Mouse (Mus musculus) E14TG2a.4 (cell line): ENCODE measurements around the gene Map2k2.

Experiments used
- H3K27me3 ChIP-seq: 2 replicates; pipeline ENCODE4 v1.6.1; 2014; ENCODE audit warnings: low read length, control low read depth; ENCODE audit not compliant: insufficient read depth
- H3K36me3 ChIP-seq: 2 replicates; pipeline ENCODE4 v1.6.1; 2014; ENCODE audit warnings: low read length, control low read depth; ENCODE audit not compliant: insufficient read depth
- H3K4me1 ChIP-seq: replicated peaks from 2 replicates; pipeline ENCODE4 v1.6.1; 2014; ENCODE audit warnings: low read depth, low read length, control low read depth
- H3K4me3 ChIP-seq: replicated peaks from 2 replicates; pipeline ENCODE4 v1.5.1; 2014; ENCODE audit warnings: mild to moderate bottlenecking, low read length
- H3K9me3 ChIP-seq: 2 replicates; pipeline ENCODE4 v1.6.1; 2014; ENCODE audit warnings: low read length, control low read depth
- CTCF ChIP-seq: conservative IDR thresholded peaks from 2 replicates; pipeline ENCODE4 v1.5.1; 2014; ENCODE audit warnings: low read length
- NANOG ChIP-seq: IDR thresholded peaks from 2 replicates; pipeline ENCODE4 v1.6.1; 2014; ENCODE audit warnings: borderline replicate concordance, low read length, mixed read lengths
- POU5F1 ChIP-seq: IDR thresholded peaks from 2 replicates; pipeline ENCODE4 v1.6.1; 2014; ENCODE audit warnings: low read length, borderline replicate concordance

Gene Map2k2

GRCm38 (mm10) chr10:81182336-81183333, 76.9 kb downstream of the Map2k2 start, which contains the start of gene Dapk3:
Gene Dapk3, plus strand, starts transcription at chr10:81183005.
- H3K9me3 ChIP-seq = no peaks in the 10 kb centered on the region
- H3K27me3 ChIP-seq = no peaks in the 10 kb centered on the region
- H3K36me3 ChIP-seq = peaks cover 85% of the 10 kb centered on the region
- H3K4me3 ChIP-seq = peak within 1 kb of the TSS; percentile 86
- TF ChIP-seq NANOG (no peak), POU5F1 (no peak), CTCF (no peak)
- H3K4me1 ChIP-seq = peaks cover 76% of the 10 kb centered on the region
